Mouse (Mus musculus): ENCODE measurements around the gene Tas2r119.

The Tas2r119 gene

GRCm38 (mm10) chr15:32226381-32226780 lies 49.3 kb downstream of the Tas2r119 start:
- DNase-seq: no peak

GRCm38 (mm10) chr15:32226888-32227395 lies 49.9 kb downstream of the Tas2r119 start:
- no peak for DNase-seq

All from thymus, postnatal 25 days (tissue).